Mouse (Mus musculus): ENCODE measurements around the gene Cr2.

DNA sequence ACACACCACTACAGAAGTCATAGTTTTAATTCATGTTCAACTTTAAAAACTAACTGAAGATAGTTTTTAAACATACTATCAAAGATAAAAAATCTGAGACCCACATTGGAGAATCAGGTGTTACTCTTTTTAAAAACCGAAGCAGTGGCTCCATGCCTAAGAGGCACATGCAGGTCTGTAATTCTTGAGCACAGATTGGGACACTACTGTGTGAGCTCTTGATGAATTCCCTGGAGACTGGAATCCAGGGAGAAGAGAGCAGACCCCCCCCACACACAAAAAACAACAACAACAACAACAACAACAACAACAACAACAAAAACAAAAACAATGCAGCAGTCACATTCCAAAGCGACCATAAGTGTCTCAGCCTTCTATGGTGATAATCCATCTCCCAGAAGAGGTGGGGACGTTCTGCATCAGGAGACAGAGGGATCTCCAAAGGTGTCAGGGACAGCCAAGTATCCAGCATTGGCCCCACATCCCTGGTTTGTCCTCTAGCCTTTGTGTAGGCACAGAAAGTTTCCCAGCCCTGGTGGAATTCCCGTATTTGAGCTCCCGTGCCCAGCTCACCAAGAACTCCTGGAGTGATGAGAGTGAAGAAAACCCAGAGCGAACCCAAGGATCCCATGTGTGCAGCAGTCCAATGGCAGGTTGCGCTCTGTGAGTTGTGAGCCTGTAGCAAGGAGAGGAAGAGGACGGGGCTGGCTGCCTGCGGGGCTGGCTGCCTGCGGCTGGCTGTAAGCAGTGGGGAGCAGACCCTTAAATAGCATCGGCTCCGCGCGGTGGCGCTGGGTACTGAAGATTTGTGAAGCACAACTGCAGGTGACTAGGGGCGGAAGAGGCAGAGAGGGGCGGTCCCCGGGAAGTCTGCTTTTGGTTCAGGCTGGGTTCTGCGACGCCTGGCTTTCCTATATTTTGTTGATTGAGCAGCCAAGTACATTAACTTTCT is at the start of gene Cr2:
- no peak for TF ChIP-seq CTCF (IDR thresholded peaks at IDR 0.05; ENCODE audit: extremely low read depth, insufficient read depth, low read length)
- TF ChIP-seq POLR2A (IDR thresholded peaks at IDR 0.05; ENCODE audit: extremely low read depth, insufficient read depth, low read length) = no peak

All from cortical plate, adult 2 months (tissue).